Mouse (Mus musculus) cerebellum, adult 18-20 months (tissue): ENCODE data around the gene Lingo3.
"Not testable (repeated sequence)": the region's sequence is repeated elsewhere in the genome, so short reads cannot be mapped to it uniquely, and the experiment has no call there.

Source experiments
- DNase-seq, 2 experiments: peaks; one replicate each; pipeline ENCODE4 v3.0.0; 2021

Gene Lingo3

DNA sequence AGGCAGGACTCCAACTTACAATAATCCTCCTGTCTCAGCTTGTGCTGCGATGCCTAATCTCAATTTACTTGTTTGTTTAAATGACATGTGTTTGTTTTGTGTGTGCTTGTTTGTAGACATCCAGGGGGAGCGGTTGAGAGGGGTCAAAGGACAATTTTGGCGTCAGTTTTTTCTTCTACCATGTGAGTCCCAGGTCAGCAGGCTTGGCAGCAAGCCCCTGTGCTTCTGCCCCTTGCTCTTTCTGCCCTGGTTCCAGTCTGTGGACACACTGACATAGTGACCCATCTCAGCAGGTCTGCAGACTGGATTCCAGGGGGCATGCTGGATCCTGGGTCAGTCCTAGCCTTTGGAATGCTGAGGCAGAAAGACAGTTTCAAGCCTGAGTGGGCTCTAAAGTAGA, 24.4 kb downstream of the Lingo3 start:
- DNase-seq: no peak

DNA sequence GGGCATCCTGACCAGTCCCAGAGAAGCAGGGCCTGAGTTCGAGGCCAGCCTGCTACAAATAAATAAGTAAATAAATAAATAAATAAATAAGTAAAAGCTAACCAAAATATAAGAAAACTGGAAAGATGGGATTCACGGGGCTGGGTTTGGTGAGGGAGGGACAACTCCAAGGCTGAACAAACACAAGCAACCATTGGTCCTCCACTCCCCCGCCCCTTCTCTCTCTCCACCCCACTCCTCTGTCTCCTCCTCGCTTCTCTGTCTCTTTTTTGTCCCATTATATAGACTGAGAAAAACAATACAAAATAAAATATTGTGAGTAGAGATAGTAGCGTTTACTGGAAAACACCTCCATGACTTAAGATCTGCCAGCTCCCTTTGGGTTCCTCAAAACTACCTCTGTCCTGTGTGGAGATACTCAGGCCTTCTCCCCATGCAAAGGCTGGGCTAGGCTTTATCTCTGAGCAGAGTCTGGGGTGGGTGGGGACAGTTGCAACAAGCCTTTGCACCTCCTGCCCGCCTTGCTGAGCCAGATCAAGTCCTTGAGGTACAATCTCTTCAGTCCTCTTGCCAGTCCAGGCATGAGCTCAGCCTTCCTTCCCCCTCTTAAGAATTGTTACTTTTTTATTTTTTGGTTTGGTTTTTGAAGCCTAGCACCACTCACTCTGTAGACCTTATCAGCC, 25.1 kb downstream of the Lingo3 start:
- DNase-seq: no peak

DNA sequence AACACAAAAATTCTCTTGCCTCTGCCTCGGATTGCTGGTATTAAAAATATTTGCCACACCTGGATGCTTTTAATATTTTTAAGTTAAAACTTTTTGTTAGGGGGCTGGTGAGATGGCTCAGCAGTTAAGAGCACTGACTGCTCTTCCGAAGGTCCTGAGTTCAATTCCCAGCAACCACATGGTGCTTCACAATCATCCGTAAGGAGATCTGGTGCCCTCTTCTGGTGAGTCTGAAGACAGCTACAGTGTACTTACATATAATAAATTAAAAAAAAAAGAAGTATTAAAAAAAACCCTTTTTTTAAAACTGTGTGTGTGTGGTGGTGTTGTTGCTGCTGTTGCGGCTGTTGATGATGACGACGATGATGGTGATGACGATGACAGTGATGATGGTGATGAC, 25.9 kb downstream of the Lingo3 start:
- not testable (repeated sequence) for DNase-seq

DNA sequence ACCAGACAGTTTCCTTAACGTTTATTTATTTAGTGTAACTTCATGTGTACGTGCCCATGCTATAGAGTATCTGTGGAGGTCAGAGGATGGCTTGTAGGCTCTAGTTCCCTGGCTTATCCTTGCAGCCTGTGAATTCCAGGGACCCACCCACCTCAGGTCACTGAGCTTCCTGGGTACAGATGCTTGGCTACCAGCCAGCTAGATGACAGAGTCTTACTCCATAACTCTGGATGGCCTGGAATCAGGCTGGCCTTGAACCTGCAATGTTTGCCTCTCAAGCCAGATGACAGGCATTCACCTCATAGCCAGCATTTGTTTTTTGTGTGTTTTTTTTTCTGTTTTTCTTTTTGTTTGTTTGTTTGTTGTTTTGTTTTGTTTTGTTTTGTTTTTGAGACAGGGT, 26.7 kb downstream of the Lingo3 start:
- no peak for DNase-seq

DNA sequence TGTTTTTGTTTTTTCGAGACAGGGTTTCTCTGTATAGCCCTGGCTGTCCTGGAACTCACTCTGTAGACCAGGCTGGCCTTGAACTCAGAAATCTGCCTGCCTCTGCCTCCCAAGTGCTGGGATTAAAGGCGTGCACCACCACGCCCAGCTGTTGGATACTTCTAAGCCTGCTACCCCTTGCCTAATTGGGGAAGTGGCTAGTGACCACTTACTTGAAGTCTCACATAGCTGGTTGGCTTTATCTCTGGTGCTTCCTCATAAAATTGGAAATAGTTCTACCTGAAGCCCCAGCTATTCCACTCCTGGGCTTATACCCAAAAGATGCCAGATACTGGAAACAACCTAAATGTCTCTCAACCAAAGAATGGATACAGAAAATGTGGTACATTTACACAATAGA, 27.5 kb downstream of the Lingo3 start:
- not testable (repeated sequence) for DNase-seq

DNA sequence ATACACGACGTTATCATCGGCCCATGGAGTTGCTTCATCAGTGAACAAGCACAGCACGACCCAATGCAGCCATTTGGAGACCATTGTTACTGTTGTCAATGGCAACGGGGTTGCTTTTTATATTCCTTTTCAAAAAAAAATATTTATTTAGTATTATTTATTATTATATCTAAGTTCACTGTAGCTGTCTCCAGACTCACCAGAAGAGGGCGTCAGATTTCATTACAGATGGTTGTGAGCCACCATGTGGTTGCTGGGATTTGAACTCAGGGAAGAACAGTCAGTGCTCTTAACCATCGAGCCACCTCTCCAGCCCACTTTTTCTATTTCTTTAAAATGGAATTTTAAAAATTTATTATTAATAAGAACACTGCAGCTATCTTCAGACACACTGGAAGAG, 29.0 kb downstream of the Lingo3 start:
- no peak for DNase-seq

DNA sequence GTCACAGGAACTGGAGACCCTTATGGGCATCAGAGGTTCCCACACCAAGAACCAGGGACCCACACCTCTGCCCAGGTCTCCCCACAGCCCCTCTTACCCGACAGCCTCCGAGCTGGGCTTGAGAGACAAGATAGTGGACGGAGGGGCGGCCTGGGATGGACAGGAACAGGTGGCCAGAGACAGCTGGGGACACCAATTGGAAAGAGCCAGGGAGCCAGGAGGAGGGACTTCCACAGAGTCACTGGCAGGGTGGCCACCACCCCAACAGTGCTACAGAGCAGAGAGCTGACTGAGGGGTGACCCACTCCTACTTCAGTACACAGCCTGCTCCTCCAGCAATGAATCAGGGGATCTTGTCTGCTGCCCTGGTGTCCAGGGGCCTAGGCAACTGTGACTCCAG, 30.5 kb downstream of the Lingo3 start, which contains the start of gene Jsrp1:
Jsrp1 (minus strand) TSS at position 133 of the 400 bp plus-strand sequence.
- no peak for DNase-seq

DNA sequence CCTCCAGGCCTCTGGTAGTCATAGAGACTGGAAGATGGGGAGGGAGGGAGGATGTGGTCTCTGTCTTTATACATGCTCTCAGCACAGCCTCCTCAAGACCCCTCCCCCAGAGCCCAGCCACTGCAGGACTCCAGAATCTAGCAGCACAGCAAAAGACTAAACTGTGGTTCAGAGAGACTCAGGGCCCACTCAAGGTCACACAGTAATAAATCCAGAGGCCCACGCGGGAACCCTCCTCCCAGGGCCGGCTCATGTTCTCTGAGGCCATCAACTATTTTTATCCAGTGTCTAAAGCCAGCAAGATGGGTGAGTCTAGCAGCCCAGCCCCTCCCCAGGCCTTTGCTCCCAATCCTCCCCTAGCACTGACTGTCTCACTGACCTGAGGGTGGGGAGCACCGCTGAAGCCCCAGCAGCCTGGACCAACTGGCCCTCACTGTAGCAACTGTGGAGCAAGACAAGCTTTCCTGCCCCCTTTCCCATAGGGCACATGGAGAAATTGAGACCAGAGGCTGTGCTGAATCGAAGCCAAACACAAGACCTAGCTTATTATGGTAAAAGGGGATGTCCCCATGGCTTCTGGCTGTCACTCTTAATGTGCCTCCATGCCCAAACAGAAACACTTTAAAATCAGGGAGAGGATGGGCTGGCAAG, 31.3 kb downstream of the Lingo3 start:
- no peak for DNase-seq

DNA sequence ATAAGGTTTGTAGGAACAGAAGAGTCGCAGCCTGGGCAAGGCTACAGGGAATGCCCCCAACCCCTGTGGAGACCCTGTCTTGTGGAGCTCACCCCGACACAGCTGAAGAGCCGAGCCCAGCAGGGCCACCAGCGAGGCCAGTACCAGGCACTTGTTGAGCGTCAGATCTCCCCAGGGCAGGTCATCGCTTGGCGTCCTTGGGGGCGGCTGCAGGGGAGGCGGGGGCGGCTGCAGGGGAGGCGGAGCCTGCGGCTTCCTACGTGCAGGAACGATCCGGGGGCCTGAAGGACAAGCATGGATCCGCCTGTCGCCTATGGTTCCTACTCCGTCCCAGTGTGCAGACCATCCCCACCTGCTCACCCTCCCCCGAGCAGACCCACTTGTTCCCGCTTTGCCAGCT, 33.8 kb downstream of the Lingo3 start:
- no peak for DNase-seq

DNA sequence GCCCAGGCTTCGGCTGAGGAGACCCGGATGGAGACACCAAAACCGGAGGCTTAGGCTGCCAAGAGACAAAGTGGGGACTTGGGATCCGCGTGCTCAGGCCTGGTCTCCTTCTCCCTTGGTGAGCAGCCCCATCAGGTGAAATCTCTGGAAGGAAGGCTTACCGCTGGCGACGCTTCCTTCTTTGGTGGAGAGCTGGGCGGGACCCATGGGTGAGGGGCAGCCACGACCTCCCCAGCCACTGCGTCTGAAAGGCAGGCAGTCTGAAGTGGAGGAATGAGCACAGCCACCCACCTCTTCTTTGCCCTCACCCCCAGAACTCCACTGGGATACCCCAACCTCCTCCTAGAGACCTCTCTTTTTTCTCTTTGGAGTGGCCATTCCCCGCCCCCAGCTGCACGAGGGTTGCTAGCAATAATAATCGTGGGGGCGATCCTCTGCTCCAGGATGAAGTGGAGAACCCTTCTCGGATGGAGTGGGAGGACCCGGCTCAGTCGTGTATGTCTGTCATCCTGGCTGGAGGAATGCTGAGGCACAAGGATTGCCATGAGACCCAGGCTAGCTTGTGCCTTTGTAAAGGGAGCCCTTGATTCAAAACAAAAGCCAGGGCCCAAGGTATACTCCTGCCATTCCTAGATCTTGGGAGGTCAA, 34.7 kb downstream of the Lingo3 start:
- DNase-seq: no peak

DNA sequence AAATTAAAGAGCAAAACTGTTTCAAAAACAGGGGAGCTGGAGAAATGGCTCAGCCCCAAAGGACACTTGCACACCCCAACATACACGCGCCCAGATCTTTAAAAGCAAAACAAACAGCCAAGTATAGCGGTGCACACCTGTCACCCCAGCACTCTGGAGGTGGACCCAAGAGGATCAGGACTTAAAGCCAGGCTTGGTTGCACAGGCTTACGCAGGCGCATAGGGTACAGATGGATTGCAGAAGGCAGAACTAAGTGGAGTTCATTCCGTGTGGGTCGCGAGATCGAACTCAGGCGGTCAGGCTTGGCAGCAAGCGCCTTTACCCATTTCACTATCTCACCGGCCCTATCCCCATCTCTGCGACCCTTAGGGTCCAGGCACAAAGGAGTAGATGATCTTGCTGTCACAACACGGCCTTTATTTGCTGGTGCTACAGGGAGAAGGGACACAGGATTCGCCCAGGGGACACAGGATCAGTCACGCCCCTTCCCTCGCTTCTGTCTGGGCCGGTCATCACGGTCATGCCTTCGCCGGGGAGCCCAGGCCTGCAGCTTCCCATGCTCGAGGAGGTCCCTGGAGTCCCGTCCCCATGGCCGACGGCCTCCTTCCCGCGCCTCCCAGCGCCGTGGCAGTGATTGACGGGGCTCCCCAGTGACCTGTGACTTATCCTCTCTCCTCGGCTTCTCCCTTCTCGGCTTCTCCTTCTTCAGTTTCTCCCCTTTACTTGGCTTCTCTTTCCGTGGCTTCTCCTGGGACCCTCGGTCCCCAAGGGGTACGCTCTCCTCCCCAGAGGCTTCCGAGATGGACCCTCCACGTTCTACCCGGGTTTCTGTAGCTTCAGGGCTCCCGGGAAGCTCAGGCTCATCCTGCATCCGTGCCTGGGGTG, 35.5 kb downstream of the Lingo3 start:
- peak in 1 of 2 experiments; percentile 27 for DNase-seq

DNA sequence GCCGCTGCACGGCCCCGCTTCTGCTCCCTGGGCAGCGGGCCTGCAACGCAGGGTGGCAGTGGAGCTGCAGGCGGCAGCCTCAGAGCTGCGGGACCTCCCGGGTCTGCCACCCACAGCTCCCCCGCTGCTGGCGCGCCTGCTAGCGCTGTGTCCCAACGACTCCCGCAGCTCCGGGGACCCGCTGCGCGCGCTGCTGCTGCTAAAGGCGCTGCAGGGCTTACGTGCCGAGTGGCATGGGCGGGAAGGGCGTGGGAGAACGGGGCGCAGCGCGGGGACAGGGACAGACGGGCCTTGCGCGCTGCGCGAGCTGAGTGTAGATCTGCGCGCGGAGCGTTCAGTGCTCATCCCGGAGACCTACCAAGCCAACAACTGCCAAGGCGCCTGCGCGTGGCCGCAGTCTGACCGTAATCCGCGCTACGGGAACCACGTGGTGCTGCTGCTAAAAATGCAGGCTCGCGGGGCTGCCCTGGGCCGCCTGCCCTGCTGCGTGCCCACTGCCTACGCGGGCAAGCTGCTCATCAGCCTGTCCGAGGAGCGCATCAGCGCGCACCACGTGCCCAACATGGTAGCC, 36.7 kb downstream of the Lingo3 start:
- DNase-seq: peak; percentile 87 to 89

DNA sequence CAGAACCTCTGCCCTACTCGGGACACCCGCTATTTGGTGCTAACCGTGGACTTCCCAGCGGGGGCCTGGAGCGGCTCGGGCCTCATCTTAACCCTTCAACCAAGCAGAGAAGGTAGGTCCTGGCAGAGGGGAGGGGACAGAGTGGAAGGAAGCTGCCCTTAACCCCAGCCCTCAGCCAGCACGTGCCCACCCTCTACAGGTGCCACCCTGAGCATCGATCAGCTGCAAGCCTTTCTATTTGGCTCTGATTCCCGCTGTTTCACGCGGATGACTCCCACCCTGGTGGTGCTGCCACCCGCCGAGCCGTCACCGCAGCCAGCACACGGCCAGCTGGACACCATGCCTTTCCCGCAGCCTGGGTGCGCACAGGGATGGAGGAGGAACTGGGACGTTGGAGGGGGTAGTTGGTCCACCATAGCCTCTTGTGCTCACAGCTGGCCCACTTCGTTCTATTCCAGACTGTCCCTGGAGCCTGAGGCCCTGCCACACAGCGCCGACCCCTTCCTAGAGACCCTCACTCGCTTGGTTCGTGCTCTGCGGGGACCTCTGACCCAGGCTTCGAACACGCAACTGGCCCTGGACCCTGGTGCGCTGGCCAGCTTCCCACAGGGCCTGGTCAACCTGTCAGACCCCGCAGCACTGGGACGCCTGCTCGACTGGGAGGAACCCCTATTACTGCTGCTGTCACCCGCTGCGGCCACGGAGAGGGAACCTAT, 37.3 kb downstream of the Lingo3 start:
- no peak for DNase-seq

DNA sequence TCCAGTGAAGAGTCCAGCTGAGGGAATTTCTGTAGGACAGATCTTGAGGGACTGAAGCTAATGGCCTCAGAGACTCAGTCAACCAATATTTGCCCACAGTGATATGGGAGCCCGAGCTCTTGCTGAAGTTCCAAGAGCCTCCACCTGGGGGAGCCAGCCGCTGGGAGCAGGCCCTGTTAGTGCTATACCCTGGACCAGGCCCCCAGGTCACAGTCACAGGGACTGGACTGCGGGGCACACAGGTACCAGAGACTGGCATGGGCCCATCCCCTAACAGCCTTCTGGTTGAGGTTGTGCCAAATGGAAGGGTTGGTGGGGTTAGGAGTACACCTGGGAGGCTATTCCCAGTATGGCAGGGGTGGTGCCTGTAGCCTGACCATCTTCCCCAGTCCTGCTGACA, 37.9 kb downstream of the Lingo3 start:
- DNase-seq: peak; percentile 86 to 89

DNA sequence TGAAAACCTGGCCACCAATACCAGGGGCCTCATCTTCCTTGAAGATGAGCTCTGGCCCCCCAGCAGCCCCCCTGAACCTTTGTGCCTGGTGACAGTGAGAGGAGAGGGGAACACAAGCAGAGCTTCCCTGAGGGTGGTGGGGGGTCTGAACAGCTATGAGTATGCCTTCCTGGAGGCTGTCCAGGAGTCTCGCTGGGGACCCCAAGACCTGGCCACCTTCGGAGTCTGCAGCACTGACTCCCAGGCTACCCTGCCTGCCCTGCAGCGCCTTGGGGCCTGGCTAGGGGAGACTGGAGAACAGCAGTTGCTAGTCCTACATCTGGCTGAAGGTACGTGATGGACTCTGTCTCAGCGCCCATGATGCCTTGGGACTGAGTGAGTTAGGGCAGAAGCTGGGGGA, 38.5 kb downstream of the Lingo3 start:
- DNase-seq: no peak

DNA sequence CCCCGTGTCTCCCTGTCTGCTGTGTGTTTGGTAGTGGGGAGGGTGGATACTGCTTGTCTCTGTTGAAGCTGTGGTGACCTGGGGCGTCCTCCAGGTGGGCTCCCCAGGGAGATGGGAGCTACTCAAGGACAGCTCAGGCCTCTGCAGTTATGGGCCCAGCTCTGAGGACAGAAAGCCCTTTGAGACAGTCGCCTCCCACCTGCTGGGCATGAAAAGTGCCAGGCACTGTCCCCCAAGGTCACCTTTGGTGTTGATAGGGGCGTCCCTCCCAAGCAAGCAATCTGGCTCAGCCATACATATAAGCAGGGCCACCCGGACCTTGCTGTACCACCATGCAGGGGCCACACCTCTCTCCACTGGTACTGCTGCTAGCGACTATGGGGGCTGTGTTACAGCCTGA, 38.9 kb downstream of the Lingo3 start, which contains the start of gene Amh:
Amh (plus strand) TSS at position 328 of the 400 bp plus-strand sequence.
- DNase-seq: no peak

DNA sequence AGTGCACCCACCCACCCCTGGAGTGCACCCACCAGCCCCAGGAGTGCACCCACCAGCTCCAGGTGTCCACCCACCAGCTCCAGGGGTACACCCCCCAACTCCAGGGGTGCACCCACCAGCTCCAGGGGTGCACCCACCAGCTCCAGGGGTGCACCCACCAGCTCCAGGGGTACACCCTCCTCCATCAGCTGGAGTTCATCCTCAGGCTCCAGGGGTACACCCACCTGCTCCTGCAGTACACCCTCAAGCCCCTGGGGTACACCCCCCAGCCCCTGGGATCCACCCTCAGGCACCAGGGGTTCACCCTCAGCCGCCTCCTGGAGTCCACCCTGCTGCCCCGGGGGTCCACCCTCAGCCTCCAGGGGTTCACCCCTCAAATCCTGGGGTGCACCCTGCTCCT, 39.5 kb downstream of the Lingo3 start:
- no peak for DNase-seq

DNA sequence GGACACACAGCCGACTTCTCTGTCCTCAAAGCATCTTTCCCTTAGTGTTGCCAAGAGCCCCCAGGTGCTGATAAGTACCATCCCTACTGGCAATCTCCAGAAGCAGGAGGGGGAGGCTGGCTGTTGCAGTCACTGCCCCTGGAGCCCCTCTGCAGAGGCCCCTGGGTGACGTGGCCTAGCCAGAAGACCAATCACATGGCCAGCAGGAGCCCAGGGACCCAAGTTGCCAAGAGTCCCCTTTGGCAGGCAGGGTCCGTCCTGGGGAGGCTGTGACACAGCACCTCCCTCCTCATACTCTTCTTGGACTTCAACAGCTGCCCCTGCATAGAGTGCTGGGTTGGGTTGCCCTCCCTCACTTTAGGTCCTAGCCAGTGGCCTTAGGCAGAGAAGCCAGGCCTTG, 40.8 kb downstream of the Lingo3 start:
- no peak for DNase-seq

DNA sequence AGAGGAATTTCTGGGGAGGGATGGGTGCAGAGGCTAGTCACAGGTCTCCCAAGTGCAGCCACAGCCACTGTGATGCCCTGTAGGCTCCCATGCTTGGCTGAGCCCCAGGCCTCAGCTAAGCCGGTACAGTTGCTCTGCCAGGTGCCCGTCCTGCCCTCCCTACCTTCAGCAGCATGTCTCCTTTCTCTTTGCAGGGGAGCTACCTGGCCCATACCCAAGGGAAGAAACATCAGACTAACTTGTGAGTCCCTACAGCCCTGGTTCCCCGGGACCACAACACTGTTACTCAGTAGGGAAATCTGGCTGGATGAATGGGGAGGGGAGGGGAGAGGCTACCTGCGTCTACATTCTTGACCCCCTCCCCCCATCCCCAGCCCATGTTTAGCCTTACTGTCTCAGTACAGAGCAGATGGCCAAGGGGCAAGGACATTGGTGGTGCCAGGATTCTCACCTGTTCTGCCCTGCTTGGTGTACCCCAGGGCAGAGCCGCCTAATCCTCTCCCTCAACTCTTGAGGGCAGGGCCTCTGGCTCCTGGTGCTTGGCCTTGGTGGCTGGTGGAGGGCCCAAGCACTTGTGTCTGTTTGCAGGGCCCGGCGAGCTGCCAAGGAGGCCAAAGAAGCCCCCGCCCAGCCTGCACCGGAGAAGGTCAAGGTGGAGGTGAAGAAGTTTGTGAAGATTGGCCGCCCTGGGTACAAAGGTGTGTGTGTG, 41.5 kb downstream of the Lingo3 start:
- DNase-seq: no peak

DNA sequence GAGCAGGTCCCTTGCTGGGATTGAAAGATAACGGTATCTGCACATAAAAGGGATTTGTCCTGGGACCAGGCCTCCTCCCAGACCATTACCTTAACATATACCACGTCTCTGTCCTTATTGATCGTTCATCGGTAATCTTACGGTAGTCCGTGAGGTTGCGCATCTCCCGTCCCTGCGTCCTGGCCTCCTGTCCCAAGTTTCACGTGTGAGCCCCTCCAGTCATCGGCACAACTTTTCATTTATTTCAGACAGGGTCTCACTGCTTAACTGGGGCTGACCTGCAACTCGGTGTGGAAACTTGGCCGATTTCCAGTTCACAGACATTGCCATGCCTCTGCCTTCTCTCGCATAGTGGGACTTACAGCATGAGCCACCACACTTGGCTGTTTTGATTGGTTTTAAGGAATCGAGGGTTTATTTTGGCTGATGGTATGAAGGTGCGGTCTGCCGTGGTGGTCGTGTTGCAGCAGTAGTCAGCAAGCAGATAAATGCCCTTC, 44.7 kb downstream of the Lingo3 start:
- DNase-seq: no peak
